Mouse (Mus musculus) heart, postnatal 0 days (tissue): Measurements from ENCODE around the gene Tnfsf4.

Experiments
- CTCF ChIP-seq: IDR thresholded peaks from 2 replicates; pipeline ENCODE4 v1.5.1; 2016; ENCODE audit warnings: antibody characterized with exemption, control low read depth, low read depth
- EP300 ChIP-seq: IDR thresholded peaks from 2 replicates; pipeline ENCODE4 v1.6.1; 2016; ENCODE audit warnings: antibody characterized with exemption, low read depth

DNA sequence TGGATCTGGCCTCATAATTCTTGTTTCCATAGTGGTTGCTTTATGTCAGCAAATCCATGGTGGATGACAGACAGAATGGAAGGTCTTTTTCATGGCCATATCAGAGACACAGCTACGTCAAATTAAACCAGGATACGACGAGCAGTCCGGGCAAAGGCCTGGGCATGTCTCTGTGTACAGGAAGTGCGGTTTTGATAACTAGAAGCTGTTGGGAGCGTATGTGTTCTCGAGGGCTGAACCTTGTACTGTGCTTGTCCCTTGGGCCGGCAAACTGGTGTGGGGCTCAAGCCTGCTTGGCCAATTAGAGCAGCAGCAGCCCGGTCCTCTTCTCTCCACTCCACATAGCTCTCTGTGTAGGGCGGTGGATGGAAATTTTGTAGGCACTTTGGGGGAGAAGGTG is 1.1 kb downstream of the Tnfsf4 start:
- no peak for TF ChIP-seq CTCF
- no peak for TF ChIP-seq EP300
